Mouse (Mus musculus) liver, postnatal 0 days (tissue): ENCODE measurements at regions not wholly inside any gene's neighbourhood (a gene's known extent, or its start where the extent isn't known, plus 50 kb on each side); places are given as distances from the start of the nearest gene placed in this dataset.
A peak's percentile ranks its signal among the peaks of the same experiment; 100 is the strongest.
"Not testable (repeated sequence)": the region's sequence is repeated elsewhere in the genome, so short reads cannot be mapped to it uniquely, and the experiment has no call there.

Source experiments
- ATAC-seq: fragments of 200-750 bp; cut with Nextera tagmentation; 2 replicates; pipeline ENCODE4 v1.8.0; 2017; ENCODE audit warnings: mild to moderate bottlenecking, moderate library complexity
- DNase-seq: peaks from one replicate; pipeline ENCODE4 v3.0.0-alpha.2; 2016
- H3K27ac ChIP-seq: fragments of 300-500 bp; sonication (generic); 2 replicates; pipeline ENCODE4 v1.5.1; 2014; ENCODE audit warnings: antibody characterized with exemption, moderate library complexity, mild to moderate bottlenecking, low read depth
- H3K27me3 ChIP-seq: fragments of 300-500 bp; sonication (generic); 2 replicates; pipeline ENCODE4 v1.6.1; 2014; ENCODE audit warnings: low read length, control low read depth, mixed read lengths; ENCODE audit not compliant: insufficient read depth
- H3K36me3 ChIP-seq: fragments of 300-500 bp; sonication (generic); replicated peaks from 2 replicates; pipeline ENCODE4 v1.6.1; 2014; ENCODE audit warnings: mild to moderate bottlenecking, control low read depth, low read length, moderate library complexity, mixed read lengths; ENCODE audit not compliant: insufficient read depth
- H3K4me1 ChIP-seq: fragments of 300-500 bp; sonication (generic); 2 replicates; pipeline ENCODE4 v1.6.1; 2014; ENCODE audit warnings: antibody characterized with exemption, mild to moderate bottlenecking, control low read depth; ENCODE audit not compliant: insufficient read depth
- H3K4me2 ChIP-seq: fragments of 300-500 bp; sonication (generic); 2 replicates; pipeline ENCODE4 v1.6.1; 2014; ENCODE audit warnings: low read depth, mild to moderate bottlenecking, low read length, moderate library complexity, mixed read lengths
- H3K4me3 ChIP-seq: fragments of 300-500 bp; sonication (generic); 2 replicates; pipeline ENCODE4 v1.5.1; 2014; ENCODE audit warnings: low read depth, low read length
- H3K9ac ChIP-seq: fragments of 300-500 bp; sonication (generic); replicated peaks from 2 replicates; pipeline ENCODE4 v1.6.1; 2014; ENCODE audit warnings: mild to moderate bottlenecking, moderate library complexity
- H3K9me3 ChIP-seq: fragments of 300-500 bp; sonication (generic); 2 replicates; pipeline ENCODE4 v1.6.1; 2016; ENCODE audit warnings: mild to moderate bottlenecking, control low read depth, low read length, mixed read lengths
- CTCF ChIP-seq: sonication (generic); IDR thresholded peaks from 2 replicates; pipeline ENCODE4 v1.5.1; 2016; ENCODE audit warnings: antibody characterized with exemption, low read depth
- EP300 ChIP-seq: IDR thresholded peaks from 2 replicates; pipeline ENCODE4 v1.6.1; 2016; ENCODE audit warnings: antibody characterized with exemption, low read depth, mild to moderate bottlenecking
- WGBS: fragments of 180-500 bp; shearing (Covaris S2); extraction: QIAGEN DNeasy Blood & Tissue Kit; methylation state at CpG from one replicate; pipeline ENCODE4 v1.1.7; 2014; ENCODE audit not compliant: insufficient replicate concordance; 5-methylcytosine and 5-hydroxymethylcytosine counted together

GRCm38 (mm10) chr17:35769175-35769960, 52.1 kb upstream of the Ier3 start:
- 74% methylated on average over 5 of the region's 5 CpGs for WGBS
- peak; percentile 75 for ATAC-seq
- H3K27ac ChIP-seq, result no peak overlapping the region

GRCm38 (mm10) chr17:35769961-35770276, 51.6 kb upstream of the Ier3 start:
- H3K36me3 ChIP-seq, H3K4me2 ChIP-seq, DNase-seq, H3K27ac ChIP-seq, H3K27me3 ChIP-seq, H3K4me1 ChIP-seq, H3K9me3 ChIP-seq, ATAC-seq, H3K9ac ChIP-seq, H3K4me3 ChIP-seq: not testable (repeated sequence)
- WGBS, result 71% methylated on average over 4 of the region's 4 CpGs

More at GRCm38 (mm10) chr17:35769175-35769960, 52.1 kb upstream of the Ier3 start:
- no peaks in the 10 kb centered on the region for H3K27me3 ChIP-seq
- H3K4me1 ChIP-seq, result 0 out of 2 replicates have a peak, but pooled peaks cover 3% of the 10 kb centered on the region
- no peak for TF ChIP-seq CTCF
- no peak for TF ChIP-seq EP300
- H3K4me2 ChIP-seq, result no peak overlapping the region
- DNase-seq, result no peak
- H3K4me3 ChIP-seq, result no peak overlapping the region
- no peaks in the 10 kb centered on the region for H3K36me3 ChIP-seq
- no peak overlapping the region for H3K9ac ChIP-seq
- no peaks in the 10 kb centered on the region for H3K9me3 ChIP-seq

DNA sequence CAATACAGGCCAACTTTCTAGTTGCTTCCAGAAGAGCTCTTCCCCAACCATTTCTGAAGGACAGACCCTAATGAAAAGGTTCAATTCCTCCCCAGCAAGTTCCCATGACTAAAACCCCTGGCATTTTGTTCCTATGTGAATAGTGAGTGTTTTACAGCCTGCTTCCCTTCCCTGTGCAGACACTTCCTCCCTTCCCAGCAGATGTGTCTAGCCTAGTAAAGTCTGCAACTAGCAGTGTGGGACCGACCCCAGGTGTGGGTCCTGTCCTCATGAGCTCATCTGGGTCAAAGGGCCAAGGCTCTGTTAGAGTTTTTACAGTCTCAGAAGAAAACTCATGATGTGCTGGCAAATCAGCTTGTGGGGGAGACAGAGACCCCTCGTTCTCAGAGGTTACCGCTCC, 50.9 kb upstream of the Ier3 start:
- ATAC-seq (no peak), DNase-seq (no peak)
- Histone ChIP-seq H3K27me3 (no peaks in the 10 kb centered on the region), H3K27ac (no peak overlapping the region), H3K4me3 (no peak overlapping the region), H3K9me3 (no peaks in the 10 kb centered on the region), H3K36me3 (no peaks in the 10 kb centered on the region), H3K4me2 (no peak overlapping the region), H3K4me1 (0 out of 2 replicates have a peak, but pooled peaks cover 3% of the 10 kb centered on the region), H3K9ac (no peak overlapping the region)
- no peak for TF ChIP-seq EP300
- no peak for TF ChIP-seq CTCF
- 67% methylated on average over 3 of the region's 3 CpGs for WGBS

- H3K27me3 ChIP-seq, result no peaks in the 10 kb centered on the region
- no peaks in the 10 kb centered on the region for H3K9me3 ChIP-seq
- WGBS, result 79% methylated on average over 15 of the region's 15 CpGs
- H3K9ac ChIP-seq, result no peak overlapping the region
- DNase-seq, result no peak
- no peak for ATAC-seq
- H3K27ac ChIP-seq, result no peak overlapping the region
- TF ChIP-seq EP300 (no peak), CTCF (no peak)
- no peaks in the 10 kb centered on the region for H3K36me3 ChIP-seq
- no peak overlapping the region for H3K4me3 ChIP-seq
- H3K4me1 ChIP-seq, result peaks cover 3% of the 10 kb centered on the region
- H3K4me2 ChIP-seq, result no peak overlapping the region
These were observed 49.7 kb upstream of the Ier3 start for GRCm38 (mm10) chr17:35771656-35772405.
